Mouse (Mus musculus): ENCODE results near the gene Prr5l.

DNA sequence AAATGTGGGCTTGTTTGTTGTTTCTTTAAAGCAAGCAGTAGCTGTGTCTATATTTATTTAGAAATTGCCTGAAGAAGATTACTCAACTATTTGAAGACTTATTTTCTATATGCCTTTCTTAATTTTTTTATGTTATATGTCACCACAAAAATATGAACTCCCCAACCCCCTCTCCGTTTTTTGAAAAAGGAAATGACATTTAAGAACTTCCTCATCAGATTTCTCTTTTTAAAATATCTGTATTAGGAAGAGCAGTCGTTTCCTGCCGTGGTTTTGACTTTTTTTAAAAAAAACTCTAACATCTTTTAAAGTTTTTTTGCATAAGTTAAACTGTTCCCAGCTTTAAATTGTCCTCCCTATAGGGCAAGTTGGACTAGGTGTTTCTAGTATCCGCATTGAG is 183.5 kb downstream of the Prr5l start:
- TF ChIP-seq EP300 (IDR thresholded peaks at IDR 0.05) (no peak), CTCF (IDR thresholded peaks at IDR 0.05) (no peak)
